Mouse (Mus musculus) embryonic fibroblast, embryonic 13.5 days (primary cell): ENCODE data around the gene Kcnk2.

Source experiments
- CTCF ChIP-seq: IDR thresholded peaks from 2 replicates; pipeline ENCODE4 v1.5.1; 2011; ENCODE audit warnings: mild to moderate bottlenecking, control low read depth, low read length, moderate library complexity, borderline replicate concordance; ENCODE audit not compliant: insufficient read depth
- POLR2A ChIP-seq: IDR thresholded peaks from 2 replicates; pipeline ENCODE4 v1.6.1; 2011; ENCODE audit warnings: low read depth, mild to moderate bottlenecking, control low read depth, low read length, moderate library complexity

DNA sequence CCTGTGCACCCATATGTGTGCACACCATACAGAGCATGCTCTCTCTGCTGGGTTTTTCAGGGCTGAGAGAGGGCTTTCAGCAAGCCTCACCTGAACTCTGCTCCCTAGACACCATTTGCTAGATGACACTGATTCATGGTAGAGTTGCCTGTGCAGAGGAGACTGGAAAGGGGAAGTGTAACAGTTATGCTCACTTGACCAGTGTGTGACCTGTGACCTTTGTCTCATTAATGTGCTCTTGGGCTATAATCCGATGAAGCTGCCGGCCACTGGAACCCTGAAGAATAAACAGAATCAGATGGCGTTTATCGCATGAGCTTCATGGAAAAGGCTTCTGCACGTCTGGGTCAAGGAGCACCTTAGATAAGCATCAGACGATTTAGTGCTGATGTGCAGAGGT, 1.5 kb upstream of the Kcnk2 start:
- TF ChIP-seq POLR2A (no peak), CTCF (no peak)
